Mouse (Mus musculus): ENCODE measurements around the gene Wdfy2. TPM values are rescaled to one million over a fixed set of nuclear protein-coding genes. Genes with fewer than 3 reads are reported as not detected.
A peak's percentile ranks its signal among the peaks of the same experiment; 100 is the strongest.

Wdfy2 gene
- polyA plus RNA-seq, 1 experiment from 2014 or later, result 16.9 TPM

- no peak overlapping the region for H3K27ac ChIP-seq (ENCODE audit: low read depth, low read length)
- WGBS, result 94% methylated on average over 14 of the region's 14 CpGs
- no peaks in the 10 kb centered on the region for H3K4me1 ChIP-seq (ENCODE audit: control insufficient read depth, insufficient read depth, low read length)
- H3K9me3 ChIP-seq (ENCODE audit: control insufficient read depth, low read length), result no peaks in the 10 kb centered on the region; the same call in 1 of the 2 replicates
- H3K4me2 ChIP-seq (ENCODE audit: low read depth), result no peak overlapping the region
- DNase-seq (ENCODE audit: low spot score) (no peak), ATAC-seq (ENCODE audit: insufficient read depth, low FRiP score, low TSS enrichment) (no peak)
- H3K9ac ChIP-seq (ENCODE audit: low read length), result no peak overlapping the region
- no peak overlapping the region for H3K4me3 ChIP-seq (ENCODE audit: low read depth, low read length)
- H3K27me3 ChIP-seq (ENCODE audit: control insufficient read depth, insufficient read depth, low read length), result no peaks in the 10 kb centered on the region
- H3K36me3 ChIP-seq (ENCODE audit: control insufficient read depth, insufficient read depth, low read length), result peaks cover 6% of the 10 kb centered on the region
Measured at GRCm38 (mm10) chr14:62940383-62941074, 103.1 kb downstream of the Wdfy2 start.

GRCm38 (mm10) chr14:62946794-62947193 lies 109.3 kb downstream of the Wdfy2 start:
- H3K27me3 ChIP-seq (ENCODE audit: control insufficient read depth, insufficient read depth, low read length), result no peaks in the 10 kb centered on the region
- peaks cover 5% of the 10 kb centered on the region; the same call in 1 of the 2 replicates for H3K36me3 ChIP-seq (ENCODE audit: control insufficient read depth, insufficient read depth, low read length)
- no peak overlapping the region for H3K4me2 ChIP-seq (ENCODE audit: low read depth)
- H3K4me1 ChIP-seq (ENCODE audit: control insufficient read depth, insufficient read depth, low read length), result no peaks in the 10 kb centered on the region
- no peak overlapping the region for H3K9ac ChIP-seq (ENCODE audit: low read length)
- H3K4me3 ChIP-seq (ENCODE audit: low read depth, low read length), result no peak overlapping the region
- no peaks in the 10 kb centered on the region for H3K9me3 ChIP-seq (ENCODE audit: control insufficient read depth, low read length)
- H3K27ac ChIP-seq (ENCODE audit: low read depth, low read length), result no peak overlapping the region
- no peak for ATAC-seq (ENCODE audit: insufficient read depth, low FRiP score, low TSS enrichment)
- DNase-seq (ENCODE audit: low spot score), result no peak
- WGBS, result 96% methylated on average over 3 of the region's 3 CpGs

GRCm38 (mm10) chr14:62956091-62956490 lies 118.6 kb downstream of the Wdfy2 start:
- 91% methylated on average over 9 of the region's 9 CpGs for WGBS
- peaks cover 6% of the 10 kb centered on the region; the same call in 1 of the 2 replicates for H3K36me3 ChIP-seq (ENCODE audit: control insufficient read depth, insufficient read depth, low read length)

GRCm38 (mm10) chr14:62963632-62964031 lies 126.2 kb downstream of the Wdfy2 start:
- no peaks in the 10 kb centered on the region for H3K36me3 ChIP-seq (ENCODE audit: control insufficient read depth, insufficient read depth, low read length)
- DNase-seq (ENCODE audit: low spot score) (no peak), ATAC-seq (ENCODE audit: insufficient read depth, low FRiP score, low TSS enrichment) (no peak)
- H3K9me3 ChIP-seq (ENCODE audit: control insufficient read depth, low read length), result no peaks in the 10 kb centered on the region
- 0 out of 2 replicates have a peak, but pooled peaks cover 5% of the 10 kb centered on the region for H3K4me1 ChIP-seq (ENCODE audit: control insufficient read depth, insufficient read depth, low read length)
- H3K27me3 ChIP-seq (ENCODE audit: control insufficient read depth, insufficient read depth, low read length), result no peaks in the 10 kb centered on the region
- H3K27ac ChIP-seq (ENCODE audit: low read depth, low read length), result no peak overlapping the region
- H3K4me3 ChIP-seq (ENCODE audit: low read depth, low read length), result no peak overlapping the region
- WGBS, result 79% methylated on average over 4 of the region's 4 CpGs
- no peak overlapping the region for H3K9ac ChIP-seq (ENCODE audit: low read length)
- no peak overlapping the region for H3K4me2 ChIP-seq (ENCODE audit: low read depth)

More at GRCm38 (mm10) chr14:62956091-62956490, 118.6 kb downstream of the Wdfy2 start:
- H3K27me3 ChIP-seq (ENCODE audit: control insufficient read depth, insufficient read depth, low read length), result no peaks in the 10 kb centered on the region
- no peaks in the 10 kb centered on the region for H3K4me1 ChIP-seq (ENCODE audit: control insufficient read depth, insufficient read depth, low read length)
- no peak overlapping the region for H3K4me3 ChIP-seq (ENCODE audit: low read depth, low read length)
- no peak overlapping the region for H3K27ac ChIP-seq (ENCODE audit: low read depth, low read length)
- H3K4me2 ChIP-seq (ENCODE audit: low read depth), result no peak overlapping the region
- no peaks in the 10 kb centered on the region for H3K9me3 ChIP-seq (ENCODE audit: control insufficient read depth, low read length)
- ATAC-seq (ENCODE audit: insufficient read depth, low FRiP score, low TSS enrichment), result no peak
- no peak overlapping the region for H3K9ac ChIP-seq (ENCODE audit: low read length)
- DNase-seq (ENCODE audit: low spot score), result no peak

GRCm38 (mm10) chr14:62965342-62965741 lies 127.9 kb downstream of the Wdfy2 start:
- ATAC-seq (ENCODE audit: insufficient read depth, low FRiP score, low TSS enrichment) (no peak), DNase-seq (ENCODE audit: low spot score) (no peak)
- Histone ChIP-seq H3K27ac (ENCODE audit: low read depth, low read length) (no peak overlapping the region), H3K4me1 (ENCODE audit: control insufficient read depth, insufficient read depth, low read length) (0 out of 2 replicates have a peak, but pooled peaks cover 5% of the 10 kb centered on the region), H3K9ac (ENCODE audit: low read length) (no peak overlapping the region), H3K4me3 (ENCODE audit: low read depth, low read length) (no peak overlapping the region), H3K4me2 (ENCODE audit: low read depth) (no peak overlapping the region), H3K9me3 (ENCODE audit: control insufficient read depth, low read length) (no peaks in the 10 kb centered on the region), H3K27me3 (ENCODE audit: control insufficient read depth, insufficient read depth, low read length) (no peaks in the 10 kb centered on the region), H3K36me3 (ENCODE audit: control insufficient read depth, insufficient read depth, low read length) (no peaks in the 10 kb centered on the region)
- WGBS, result 87% methylated on average over 5 of the region's 5 CpGs

GRCm38 (mm10) chr14:62965811-62966520 lies 128.5 kb downstream of the Wdfy2 start:
- 23% methylated on average over 15 of the region's 15 CpGs for WGBS
- peak overlapping the region; percentile 19 for H3K4me3 ChIP-seq (ENCODE audit: low read depth, low read length)
- H3K9me3 ChIP-seq (ENCODE audit: control insufficient read depth, low read length), result no peaks in the 10 kb centered on the region
- ATAC-seq (ENCODE audit: insufficient read depth, low FRiP score, low TSS enrichment) (no peak), DNase-seq (ENCODE audit: low spot score) (no peak)
- no peaks in the 10 kb centered on the region for H3K27me3 ChIP-seq (ENCODE audit: control insufficient read depth, insufficient read depth, low read length)
- H3K4me2 ChIP-seq (ENCODE audit: low read depth), result peak overlapping the region; percentile 35
- H3K4me1 ChIP-seq (ENCODE audit: control insufficient read depth, insufficient read depth, low read length), result 0 out of 2 replicates have a peak, but pooled peaks cover 5% of the 10 kb centered on the region
- no peak overlapping the region for H3K27ac ChIP-seq (ENCODE audit: low read depth, low read length)
- no peak overlapping the region for H3K9ac ChIP-seq (ENCODE audit: low read length)
- no peaks in the 10 kb centered on the region for H3K36me3 ChIP-seq (ENCODE audit: control insufficient read depth, insufficient read depth, low read length)

GRCm38 (mm10) chr14:62975046-62975445 lies 137.6 kb downstream of the Wdfy2 start:
- Histone ChIP-seq H3K4me1 (ENCODE audit: control insufficient read depth, insufficient read depth, low read length) (no peaks in the 10 kb centered on the region), H3K4me3 (ENCODE audit: low read depth, low read length) (no peak overlapping the region), H3K36me3 (ENCODE audit: control insufficient read depth, insufficient read depth, low read length) (no peaks in the 10 kb centered on the region), H3K27ac (ENCODE audit: low read depth, low read length) (no peak overlapping the region), H3K9ac (ENCODE audit: low read length) (no peak overlapping the region), H3K27me3 (ENCODE audit: control insufficient read depth, insufficient read depth, low read length) (no peaks in the 10 kb centered on the region), H3K4me2 (ENCODE audit: low read depth) (no peak overlapping the region), H3K9me3 (ENCODE audit: control insufficient read depth, low read length) (no peaks in the 10 kb centered on the region)
- ATAC-seq (ENCODE audit: insufficient read depth, low FRiP score, low TSS enrichment), result no peak
- peak; percentile 78 for DNase-seq (ENCODE audit: low spot score)
- 13% methylated on average over 5 of the region's 5 CpGs for WGBS

GRCm38 (mm10) chr14:62979815-62980214 lies 142.3 kb downstream of the Wdfy2 start:
- Histone ChIP-seq H3K4me1 (ENCODE audit: control insufficient read depth, insufficient read depth, low read length) (no peaks in the 10 kb centered on the region), H3K27ac (ENCODE audit: low read depth, low read length) (no peak overlapping the region), H3K4me2 (ENCODE audit: low read depth) (no peak overlapping the region), H3K9ac (ENCODE audit: low read length) (no peak overlapping the region), H3K9me3 (ENCODE audit: control insufficient read depth, low read length) (no peaks in the 10 kb centered on the region), H3K36me3 (ENCODE audit: control insufficient read depth, insufficient read depth, low read length) (no peaks in the 10 kb centered on the region), H3K4me3 (ENCODE audit: low read depth, low read length) (no peak overlapping the region), H3K27me3 (ENCODE audit: control insufficient read depth, insufficient read depth, low read length) (no peaks in the 10 kb centered on the region)
- WGBS, result 86% methylated on average over 1 of the region's 1 CpGs
- ATAC-seq (ENCODE audit: insufficient read depth, low FRiP score, low TSS enrichment) (no peak), DNase-seq (ENCODE audit: low spot score) (no peak)

- Histone ChIP-seq H3K27ac (ENCODE audit: low read depth, low read length) (no peak within 1 kb of the TSS), H3K27me3 (ENCODE audit: control insufficient read depth, insufficient read depth, low read length) (no peaks in the 10 kb centered on the region), H3K36me3 (ENCODE audit: control insufficient read depth, insufficient read depth, low read length) (no peaks in the 10 kb centered on the region), H3K9ac (ENCODE audit: low read length) (no peak within 1 kb of the TSS), H3K9me3 (ENCODE audit: control insufficient read depth, low read length) (no peaks in the 10 kb centered on the region), H3K4me2 (ENCODE audit: low read depth) (no peak within 1 kb of the TSS), H3K4me3 (ENCODE audit: low read depth, low read length) (no peak within 1 kb of the TSS), H3K4me1 (ENCODE audit: control insufficient read depth, insufficient read depth, low read length) (no peaks in the 10 kb centered on the region)
- DNase-seq (ENCODE audit: low spot score), result no peak
- 60% methylated on average over 1 of the region's 1 CpGs for WGBS
- ATAC-seq (ENCODE audit: insufficient read depth, low FRiP score, low TSS enrichment), result no peak
Measured at GRCm38 (mm10) chr14:62984410-62984809, 146.9 kb downstream of the Wdfy2 start, which contains the start of gene Defb48. TSS of gene Defb48 (minus strand) at chr14:62984510.
